Mouse (Mus musculus): ENCODE measurements around the gene Akap2. TPM values are rescaled to one million over a fixed set of nuclear protein-coding genes. Genes with fewer than 3 reads are reported as not detected.

Gene Akap2
- polyA plus RNA-seq, 1 experiment from 2014 or later = 27.8 TPM

GRCm38 (mm10) chr4:57684676-57685215, 32.7 kb upstream of the Akap2 start:
- 43% methylated on average over 12 of the region's 12 CpGs for WGBS
- no peaks in the 10 kb centered on the region for H3K9me3 ChIP-seq (replicated peaks)
- H3K36me3 ChIP-seq = no peaks in the 10 kb centered on the region
- H3K27ac ChIP-seq = peak overlapping the region; percentile 2; the same call in 1 of the 2 replicates
- no peaks in the 10 kb centered on the region for H3K27me3 ChIP-seq
- ATAC-seq (replicated peaks; ENCODE audit: low FRiP score) = no peak
- no peak overlapping the region for H3K4me3 ChIP-seq (replicated peaks)
- H3K9ac ChIP-seq = no peak overlapping the region
- no peak overlapping the region for H3K4me2 ChIP-seq
- peaks cover 25% of the 10 kb centered on the region for H3K4me1 ChIP-seq

GRCm38 (mm10) chr4:57686736-57687135, 30.7 kb upstream of the Akap2 start:
- 64% methylated on average over 3 of the region's 3 CpGs for WGBS
- Histone ChIP-seq H3K27ac (no peak overlapping the region), H3K27me3 (no peaks in the 10 kb centered on the region), H3K9me3 (replicated peaks) (no peaks in the 10 kb centered on the region), H3K36me3 (no peaks in the 10 kb centered on the region), H3K9ac (no peak overlapping the region), H3K4me1 (peaks cover 19% of the 10 kb centered on the region), H3K4me2 (no peak overlapping the region), H3K4me3 (replicated peaks) (no peak overlapping the region)
- no peak for ATAC-seq (replicated peaks; ENCODE audit: low FRiP score)

- H3K4me3 ChIP-seq (replicated peaks) = no peak overlapping the region
- H3K27ac ChIP-seq = no peak overlapping the region
- no peaks in the 10 kb centered on the region for H3K9me3 ChIP-seq (replicated peaks)
- WGBS = 87% methylated on average over 3 of the region's 3 CpGs
- ATAC-seq (replicated peaks; ENCODE audit: low FRiP score) = no peak
- H3K36me3 ChIP-seq = no peaks in the 10 kb centered on the region
- H3K4me1 ChIP-seq = peaks cover 16% of the 10 kb centered on the region
- H3K27me3 ChIP-seq = no peaks in the 10 kb centered on the region
- H3K9ac ChIP-seq = no peak overlapping the region
- H3K4me2 ChIP-seq = no peak overlapping the region
These were observed 29.9 kb upstream of the Akap2 start for GRCm38 (mm10) chr4:57687583-57687982.

GRCm38 (mm10) chr4:57688131-57688530, 29.3 kb upstream of the Akap2 start:
- ATAC-seq (replicated peaks; ENCODE audit: low FRiP score) = no peak
- no peaks in the 10 kb centered on the region for H3K27me3 ChIP-seq
- WGBS = 79% methylated on average over 9 of the region's 9 CpGs
- H3K4me3 ChIP-seq (replicated peaks) = no peak overlapping the region
- H3K4me2 ChIP-seq = no peak overlapping the region
- H3K36me3 ChIP-seq = no peaks in the 10 kb centered on the region
- no peaks in the 10 kb centered on the region for H3K9me3 ChIP-seq (replicated peaks)
- H3K4me1 ChIP-seq = peaks cover 16% of the 10 kb centered on the region
- H3K9ac ChIP-seq = no peak overlapping the region
- H3K27ac ChIP-seq = no peak overlapping the region

- no peak for ATAC-seq (replicated peaks; ENCODE audit: low FRiP score)
- no peaks in the 10 kb centered on the region for H3K9me3 ChIP-seq (replicated peaks)
- H3K36me3 ChIP-seq = no peaks in the 10 kb centered on the region
- H3K27me3 ChIP-seq = no peaks in the 10 kb centered on the region
- no peak overlapping the region; the same call in 1 of the 2 replicates for H3K27ac ChIP-seq
- H3K4me1 ChIP-seq = peaks cover 8% of the 10 kb centered on the region
- WGBS = 64% methylated on average over 6 of the region's 6 CpGs
- H3K4me3 ChIP-seq (replicated peaks) = no peak overlapping the region
- H3K4me2 ChIP-seq = no peak overlapping the region
- H3K9ac ChIP-seq = no peak overlapping the region
These were observed 27.5 kb upstream of the Akap2 start for GRCm38 (mm10) chr4:57690001-57690400.

- Histone ChIP-seq H3K36me3 (no peaks in the 10 kb centered on the region), H3K27ac (no peak overlapping the region), H3K27me3 (no peaks in the 10 kb centered on the region), H3K4me1 (peaks cover 3% of the 10 kb centered on the region), H3K4me3 (replicated peaks) (no peak overlapping the region), H3K9me3 (replicated peaks) (no peaks in the 10 kb centered on the region), H3K9ac (no peak overlapping the region), H3K4me2 (no peak overlapping the region)
- no peak for ATAC-seq (replicated peaks; ENCODE audit: low FRiP score)
- WGBS = 86% methylated on average over 1 of the region's 1 CpGs
These were observed 26.7 kb upstream of the Akap2 start for GRCm38 (mm10) chr4:57690805-57691204.

- Histone ChIP-seq H3K36me3 (no peaks in the 10 kb centered on the region), H3K4me3 (replicated peaks) (no peak overlapping the region), H3K4me1 (peaks cover 3% of the 10 kb centered on the region), H3K27me3 (no peaks in the 10 kb centered on the region), H3K27ac (no peak overlapping the region), H3K9me3 (replicated peaks) (no peaks in the 10 kb centered on the region), H3K9ac (no peak overlapping the region), H3K4me2 (no peak overlapping the region)
- ATAC-seq (replicated peaks; ENCODE audit: low FRiP score) = no peak
- 74% methylated on average over 5 of the region's 5 CpGs for WGBS
These were observed 22.9 kb upstream of the Akap2 start for GRCm38 (mm10) chr4:57694356-57695136.

- Histone ChIP-seq H3K9me3 (replicated peaks) (no peaks in the 10 kb centered on the region), H3K4me3 (replicated peaks) (no peak overlapping the region), H3K27ac (no peak overlapping the region), H3K9ac (no peak overlapping the region), H3K4me2 (no peak overlapping the region), H3K27me3 (no peaks in the 10 kb centered on the region), H3K36me3 (no peaks in the 10 kb centered on the region), H3K4me1 (no peaks in the 10 kb centered on the region)
- ATAC-seq (replicated peaks; ENCODE audit: low FRiP score) = no peak
- 95% methylated on average over 11 of the region's 11 CpGs for WGBS
These were observed 20.5 kb upstream of the Akap2 start for GRCm38 (mm10) chr4:57696955-57697354.

GRCm38 (mm10) chr4:57697918-57698611, 19.4 kb upstream of the Akap2 start:
- ATAC-seq (replicated peaks; ENCODE audit: low FRiP score) = no peak
- no peaks in the 10 kb centered on the region for H3K27me3 ChIP-seq
- no peak overlapping the region for H3K4me2 ChIP-seq
- H3K9me3 ChIP-seq (replicated peaks) = no peaks in the 10 kb centered on the region
- no peak overlapping the region for H3K4me3 ChIP-seq (replicated peaks)
- no peaks in the 10 kb centered on the region for H3K4me1 ChIP-seq
- no peaks in the 10 kb centered on the region for H3K36me3 ChIP-seq
- H3K9ac ChIP-seq = no peak overlapping the region
- 84% methylated on average over 12 of the region's 12 CpGs for WGBS
- H3K27ac ChIP-seq = no peak overlapping the region

GRCm38 (mm10) chr4:57701576-57701975, 15.9 kb upstream of the Akap2 start:
- no peaks in the 10 kb centered on the region for H3K36me3 ChIP-seq
- no peak for ATAC-seq (replicated peaks; ENCODE audit: low FRiP score)
- no peaks in the 10 kb centered on the region for H3K27me3 ChIP-seq
- H3K9me3 ChIP-seq (replicated peaks) = no peaks in the 10 kb centered on the region
- peaks cover 13% of the 10 kb centered on the region for H3K4me1 ChIP-seq
- no peak overlapping the region for H3K27ac ChIP-seq
- H3K9ac ChIP-seq = no peak overlapping the region
- H3K4me2 ChIP-seq = no peak overlapping the region
- WGBS = 77% methylated on average over 5 of the region's 5 CpGs
- H3K4me3 ChIP-seq (replicated peaks) = no peak overlapping the region

- ATAC-seq (replicated peaks; ENCODE audit: low FRiP score) = 0 out of 2 replicates have a peak, but pooled peaks have one; percentile 49
- no peaks in the 10 kb centered on the region for H3K9me3 ChIP-seq (replicated peaks)
- no peak overlapping the region for H3K9ac ChIP-seq
- H3K4me3 ChIP-seq (replicated peaks) = no peak overlapping the region
- H3K4me1 ChIP-seq = peaks cover 13% of the 10 kb centered on the region
- no peaks in the 10 kb centered on the region for H3K27me3 ChIP-seq
- H3K36me3 ChIP-seq = no peaks in the 10 kb centered on the region
- peak overlapping the region; percentile 72 for H3K27ac ChIP-seq
- 51% methylated on average over 11 of the region's 11 CpGs for WGBS
- no peak overlapping the region for H3K4me2 ChIP-seq
These were observed 13.6 kb upstream of the Akap2 start for GRCm38 (mm10) chr4:57703574-57704470.

All from kidney, embryonic 15.5 days (tissue).